Mouse (Mus musculus) forebrain, embryonic 13.5 days (tissue): Measurements from ENCODE around the gene Myo1b. TPM values are rescaled to one million over a fixed set of nuclear protein-coding genes. Genes with fewer than 3 reads are reported as not detected.
A peak's percentile ranks its signal among the peaks of the same experiment; 100 is the strongest.

Source experiments
- ATAC-seq: fragments of 200-750 bp; cut with Nextera tagmentation; 2 replicates; pipeline ENCODE4 v1.8.0; 2017
- H3K27ac ChIP-seq: fragments of 300-500 bp; sonication (generic); 2 replicates; pipeline ENCODE4 v1.5.1; 2015; ENCODE audit warnings: inconsistent platforms, mild to moderate bottlenecking, moderate library complexity
- H3K27me3 ChIP-seq: fragments of 300-500 bp; sonication (generic); 2 replicates; pipeline ENCODE4 v1.6.1; 2015; ENCODE audit warnings: mild to moderate bottlenecking, inconsistent platforms
- H3K36me3 ChIP-seq: fragments of 300-500 bp; sonication (generic); 2 replicates; pipeline ENCODE4 v1.6.1; 2015; ENCODE audit warnings: mild to moderate bottlenecking, inconsistent platforms; ENCODE audit not compliant: poor library complexity, severe bottlenecking
- H3K4me1 ChIP-seq: fragments of 300-500 bp; sonication (generic); 2 replicates; pipeline ENCODE4 v1.6.1; 2015; ENCODE audit warnings: inconsistent platforms
- H3K4me2 ChIP-seq: fragments of 300-500 bp; sonication (generic); 2 replicates; pipeline ENCODE4 v1.6.1; 2015; ENCODE audit warnings: inconsistent platforms, mild to moderate bottlenecking, moderate library complexity
- H3K4me3 ChIP-seq: fragments of 300-500 bp; sonication (generic); 2 replicates; pipeline ENCODE4 v1.5.1; 2015; ENCODE audit warnings: mild to moderate bottlenecking, inconsistent platforms
- H3K9ac ChIP-seq: fragments of 300-500 bp; sonication (generic); 2 replicates; pipeline ENCODE4 v1.6.1; 2015; ENCODE audit warnings: mild to moderate bottlenecking, inconsistent platforms
- H3K9me3 ChIP-seq: fragments of 300-500 bp; sonication (generic); replicated peaks from 2 replicates; pipeline ENCODE4 v1.6.1; 2016; ENCODE audit warnings: inconsistent platforms
- WGBS: fragments of 180-500 bp; shearing (Covaris S2); methylation state at CpG from one replicate; pipeline ENCODE4 v1.1.7; 2015; 5-methylcytosine and 5-hydroxymethylcytosine counted together
- polyA plus RNA-seq: library from polyadenylated mRNA; unstranded; fragments of >200 nt; fragmentation: Nextera tagmentation; extraction: Ambion mirVana; gene quantifications from 2 replicates; pipeline ENCODE4 v1.2.1, GENCODE M21; 2015

The Myo1b gene
- polyA plus RNA-seq, 1 experiment from 2014 or later, result 112 TPM

- H3K9me3 ChIP-seq, result no peaks in the 10 kb centered on the region
- 67% methylated on average over 8 of the region's 8 CpGs for WGBS
- H3K27ac ChIP-seq, result no peak overlapping the region
These were observed 80.1 kb downstream of the Myo1b start for GRCm38 (mm10) chr1:51835795-51836194.

GRCm38 (mm10) chr1:51834072-51834471, 81.8 kb downstream of the Myo1b start:
- no peak overlapping the region for H3K4me3 ChIP-seq
- no peak for ATAC-seq
- H3K27ac ChIP-seq, result no peak overlapping the region
- no peak overlapping the region for H3K4me2 ChIP-seq
- H3K9ac ChIP-seq, result no peak overlapping the region
- no peaks in the 10 kb centered on the region for H3K9me3 ChIP-seq
- H3K4me1 ChIP-seq, result peaks cover 16% of the 10 kb centered on the region
- H3K27me3 ChIP-seq, result no peaks in the 10 kb centered on the region
- H3K36me3 ChIP-seq, result peaks cover 21% of the 10 kb centered on the region
- WGBS, result 77% methylated on average over 3 of the region's 3 CpGs

More at GRCm38 (mm10) chr1:51835795-51836194, 80.1 kb downstream of the Myo1b start:
- ATAC-seq, result no peak
- Histone ChIP-seq H3K4me1 (peaks cover 19% of the 10 kb centered on the region), H3K4me3 (no peak overlapping the region), H3K27me3 (no peaks in the 10 kb centered on the region), H3K36me3 (peaks cover 21% of the 10 kb centered on the region), H3K9ac (no peak overlapping the region), H3K4me2 (no peak overlapping the region)

DNA sequence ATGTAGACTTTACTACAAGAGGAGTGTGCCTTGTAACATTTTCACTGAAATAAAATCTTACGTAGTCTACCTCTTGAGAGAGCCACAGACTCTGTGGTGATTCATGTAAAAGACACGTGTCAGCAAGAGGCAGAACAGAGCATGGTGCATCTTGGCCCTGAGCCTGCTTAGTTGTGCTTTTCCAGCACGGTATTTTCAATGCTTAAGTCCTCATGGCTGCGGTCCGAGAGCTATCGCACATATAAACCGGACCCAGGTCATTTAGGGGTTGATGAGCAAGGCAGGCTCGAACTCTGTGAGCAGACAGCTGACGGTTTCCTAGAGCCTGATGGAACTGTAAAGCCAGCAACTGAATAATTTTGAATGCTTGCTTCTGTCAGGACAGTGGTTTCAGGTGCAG, 86.5 kb downstream of the Myo1b start:
- Histone ChIP-seq H3K27ac (no peak overlapping the region), H3K36me3 (peaks cover 21% of the 10 kb centered on the region), H3K4me2 (no peak overlapping the region), H3K9me3 (no peaks in the 10 kb centered on the region), H3K4me3 (no peak overlapping the region), H3K9ac (no peak overlapping the region), H3K4me1 (no peaks in the 10 kb centered on the region), H3K27me3 (no peaks in the 10 kb centered on the region)
- WGBS, result 94% methylated on average over 9 of the region's 9 CpGs
- no peak for ATAC-seq

GRCm38 (mm10) chr1:51822531-51822930, 93.3 kb downstream of the Myo1b start:
- Histone ChIP-seq H3K4me3 (no peak overlapping the region), H3K4me2 (no peak overlapping the region), H3K27me3 (no peaks in the 10 kb centered on the region), H3K9ac (no peak overlapping the region), H3K36me3 (peaks cover 15% of the 10 kb centered on the region; the same call in 1 of the 2 replicates), H3K9me3 (no peaks in the 10 kb centered on the region), H3K4me1 (peaks cover 10% of the 10 kb centered on the region), H3K27ac (no peak overlapping the region)
- 89% methylated on average over 4 of the region's 4 CpGs for WGBS
- ATAC-seq, result no peak

GRCm38 (mm10) chr1:51821701-51822495, 94.0 kb downstream of the Myo1b start:
- WGBS, result 86% methylated on average over 13 of the region's 13 CpGs
- H3K9me3 ChIP-seq, result no peaks in the 10 kb centered on the region
- no peaks in the 10 kb centered on the region for H3K27me3 ChIP-seq
- no peak for ATAC-seq
- peaks cover 10% of the 10 kb centered on the region for H3K4me1 ChIP-seq
- H3K4me2 ChIP-seq, result no peak overlapping the region
- no peak overlapping the region for H3K27ac ChIP-seq
- peaks cover 16% of the 10 kb centered on the region; the same call in 1 of the 2 replicates for H3K36me3 ChIP-seq
- no peak overlapping the region for H3K9ac ChIP-seq
- H3K4me3 ChIP-seq, result no peak overlapping the region

DNA sequence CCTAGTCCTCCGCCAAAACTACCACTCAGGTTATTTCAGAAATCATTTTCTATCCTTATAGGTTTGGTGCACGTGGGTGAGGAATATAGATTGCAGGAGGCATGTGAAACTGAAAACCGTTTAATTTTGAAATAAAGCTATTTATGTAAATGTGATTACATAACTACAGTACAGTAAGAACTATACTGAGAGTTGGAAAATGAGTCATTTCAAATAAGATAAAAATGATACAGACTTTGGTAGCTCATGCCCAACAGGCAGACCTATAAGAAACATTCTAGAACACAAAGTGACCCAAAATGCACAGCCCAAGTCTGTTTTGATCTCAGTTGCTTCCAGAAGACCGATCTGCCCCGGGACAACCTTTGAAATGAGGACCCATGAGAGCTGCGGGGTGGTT, 95.4 kb downstream of the Myo1b start:
- H3K9me3 ChIP-seq, result no peaks in the 10 kb centered on the region
- no peak overlapping the region for H3K4me3 ChIP-seq
- no peak for ATAC-seq
- H3K36me3 ChIP-seq, result peaks cover 16% of the 10 kb centered on the region; the same call in 1 of the 2 replicates
- no peak overlapping the region for H3K9ac ChIP-seq
- no peak overlapping the region for H3K27ac ChIP-seq
- H3K27me3 ChIP-seq, result no peaks in the 10 kb centered on the region
- WGBS, result 92% methylated on average over 6 of the region's 6 CpGs
- H3K4me1 ChIP-seq, result peaks cover 10% of the 10 kb centered on the region
- no peak overlapping the region for H3K4me2 ChIP-seq

GRCm38 (mm10) chr1:51820013-51820441, 95.8 kb downstream of the Myo1b start:
- Histone ChIP-seq H3K27me3 (no peaks in the 10 kb centered on the region), H3K27ac (no peak overlapping the region), H3K4me1 (peaks cover 11% of the 10 kb centered on the region), H3K9me3 (no peaks in the 10 kb centered on the region), H3K4me3 (no peak overlapping the region), H3K4me2 (no peak overlapping the region), H3K36me3 (peaks cover 16% of the 10 kb centered on the region; the same call in 1 of the 2 replicates), H3K9ac (no peak overlapping the region)
- WGBS, result 66% methylated on average over 7 of the region's 7 CpGs
- no peak for ATAC-seq

- WGBS, result 86% methylated on average over 1 of the region's 1 CpGs
- H3K36me3 ChIP-seq, result 0 out of 2 replicates have a peak, but pooled peaks cover 2% of the 10 kb centered on the region
- no peak overlapping the region for H3K4me2 ChIP-seq
- H3K4me1 ChIP-seq, result peaks cover 4% of the 10 kb centered on the region; the same call in 1 of the 2 replicates
- no peaks in the 10 kb centered on the region for H3K27me3 ChIP-seq
- H3K4me3 ChIP-seq, result no peak overlapping the region
- H3K27ac ChIP-seq, result no peak overlapping the region
- H3K9me3 ChIP-seq, result no peaks in the 10 kb centered on the region
- ATAC-seq, result no peak
- H3K9ac ChIP-seq, result no peak overlapping the region
These were observed 100.2 kb downstream of the Myo1b start for GRCm38 (mm10) chr1:51815636-51816035.

DNA sequence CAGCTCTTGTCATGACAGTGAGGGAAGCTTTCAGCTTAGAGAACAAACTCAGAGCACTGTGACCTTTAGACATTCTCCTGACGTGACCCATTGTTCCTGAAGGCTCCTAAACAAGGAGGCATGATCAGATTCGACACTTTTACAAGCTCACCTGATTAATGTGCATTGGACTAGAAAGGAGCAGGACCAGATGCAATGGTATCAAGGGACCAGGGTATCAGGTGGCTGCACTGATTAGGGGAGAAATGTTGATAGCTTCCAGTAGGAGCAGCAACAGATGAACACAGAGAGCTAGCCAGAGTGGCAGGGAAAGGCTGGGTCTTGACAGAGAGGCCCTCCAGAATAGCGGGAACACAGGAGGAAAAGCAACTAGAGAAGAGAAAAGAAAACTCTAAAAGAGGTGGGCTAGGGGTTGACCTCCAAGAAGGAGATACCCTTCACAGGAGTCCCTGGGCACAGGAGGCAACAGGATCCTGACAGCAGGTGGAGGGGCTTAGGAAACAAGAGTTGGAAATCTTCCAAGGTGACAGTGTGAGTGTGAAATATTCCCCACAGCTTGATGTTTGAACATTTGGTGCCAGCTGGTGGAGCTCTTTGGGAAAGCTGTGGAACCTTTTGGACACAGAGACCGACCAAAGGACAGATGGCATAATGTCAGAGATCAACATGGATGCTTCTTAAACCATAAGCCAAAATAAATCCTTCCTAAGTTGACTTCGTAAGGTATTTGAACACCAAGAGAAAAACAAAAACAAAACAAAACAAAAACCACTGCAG, 100.8 kb downstream of the Myo1b start:
- ATAC-seq, result 0 out of 2 replicates have a peak, but pooled peaks have one; percentile 34
- Histone ChIP-seq H3K36me3 (0 out of 2 replicates have a peak, but pooled peaks cover 2% of the 10 kb centered on the region), H3K9ac (no peak overlapping the region), H3K27ac (no peak overlapping the region), H3K27me3 (no peaks in the 10 kb centered on the region), H3K4me1 (peaks cover 4% of the 10 kb centered on the region; the same call in 1 of the 2 replicates), H3K4me3 (no peak overlapping the region), H3K9me3 (no peaks in the 10 kb centered on the region), H3K4me2 (no peak overlapping the region)
- whole genome bisulfite sequencing, result 76% methylated on average over 5 of the region's 5 CpGs

- no peaks in the 10 kb centered on the region; the same call in 1 of the 2 replicates for H3K36me3 ChIP-seq
- H3K4me1 ChIP-seq, result peaks cover 11% of the 10 kb centered on the region
- H3K4me3 ChIP-seq, result no peak overlapping the region
- 89% methylated on average over 10 of the region's 10 CpGs for WGBS
- H3K9me3 ChIP-seq, result no peaks in the 10 kb centered on the region
- H3K4me2 ChIP-seq, result no peak overlapping the region
- no peaks in the 10 kb centered on the region for H3K27me3 ChIP-seq
- no peak overlapping the region for H3K27ac ChIP-seq
- no peak for ATAC-seq
- H3K9ac ChIP-seq, result no peak overlapping the region
These were observed 107.0 kb downstream of the Myo1b start for GRCm38 (mm10) chr1:51808847-51809246.

GRCm38 (mm10) chr1:51808228-51808627, 107.6 kb downstream of the Myo1b start:
- 90% methylated on average over 1 of the region's 1 CpGs for WGBS
- H3K27me3 ChIP-seq, result no peaks in the 10 kb centered on the region

DNA sequence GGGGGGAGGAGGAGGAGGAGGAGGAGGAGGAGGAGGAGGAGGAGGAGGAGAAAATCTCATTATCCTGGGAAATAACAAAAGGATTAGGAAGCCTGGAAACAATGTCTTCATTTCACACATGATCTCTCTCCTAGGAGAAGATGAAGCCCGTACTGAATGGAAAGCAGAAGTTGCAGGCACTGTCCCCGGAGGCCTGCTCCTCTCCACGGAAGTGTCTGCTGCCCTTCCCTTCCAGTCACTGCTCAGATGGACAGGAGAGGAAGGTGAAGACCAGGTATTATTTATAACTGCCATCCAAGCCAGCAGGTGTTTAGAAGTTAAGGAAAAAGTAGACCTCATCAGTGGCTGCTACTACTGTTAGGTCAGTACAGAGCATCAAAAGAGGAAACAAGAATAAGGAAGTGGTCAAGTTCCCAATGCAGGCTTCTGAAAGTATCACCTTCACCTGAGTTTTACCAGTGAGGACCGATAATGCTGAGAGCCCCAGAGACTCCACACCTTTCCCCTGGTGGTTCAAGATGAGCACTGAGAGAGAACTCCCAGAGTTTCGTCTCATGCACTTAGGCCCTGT, 110.7 kb downstream of the Myo1b start:
- Histone ChIP-seq H3K4me3 (no peak overlapping the region), H3K9me3 (no peaks in the 10 kb centered on the region), H3K4me1 (peaks cover 11% of the 10 kb centered on the region), H3K36me3 (peaks cover 8% of the 10 kb centered on the region), H3K9ac (no peak overlapping the region), H3K4me2 (no peak overlapping the region), H3K27ac (no peak overlapping the region), H3K27me3 (no peaks in the 10 kb centered on the region)
- WGBS, result 32% methylated on average over 5 of the region's 5 CpGs
- ATAC-seq, result no peak

More at GRCm38 (mm10) chr1:51808228-51808627, 107.6 kb downstream of the Myo1b start:
- Histone ChIP-seq H3K36me3 (no peaks in the 10 kb centered on the region; the same call in 1 of the 2 replicates), H3K9me3 (no peaks in the 10 kb centered on the region), H3K27ac (no peak overlapping the region), H3K9ac (no peak overlapping the region), H3K4me3 (no peak overlapping the region), H3K4me1 (peaks cover 11% of the 10 kb centered on the region), H3K4me2 (no peak overlapping the region)
- no peak for ATAC-seq
